Mouse (Mus musculus): Measurements from ENCODE around the gene Rgs7. TPM values are rescaled to one million over a fixed set of nuclear protein-coding genes. Genes with fewer than 3 reads are reported as not detected.

Rgs7 gene
- polyA plus RNA-seq, 1 experiment from 2014 or later, result 49.4 TPM

GRCm38 (mm10) chr1:175442939-175443338, 49.4 kb downstream of the Rgs7 start:
- Histone ChIP-seq H3K4me3 (replicated peaks; ENCODE audit: low read length) (no peak overlapping the region), H3K4me1 (replicated peaks; ENCODE audit: control insufficient read depth, insufficient read depth, low read length) (0 out of 2 replicates have a peak, but pooled peaks cover 2% of the 10 kb centered on the region), H3K9ac (no peak overlapping the region), H3K27ac (no peak overlapping the region), H3K36me3 (replicated peaks; ENCODE audit: control insufficient read depth, insufficient read depth) (no peaks in the 10 kb centered on the region), H3K9me3 (ENCODE audit: control insufficient read depth, low read length) (no peaks in the 10 kb centered on the region), H3K4me2 (replicated peaks) (no peak overlapping the region), H3K27me3 (ENCODE audit: control insufficient read depth, insufficient read depth, low read length) (no peaks in the 10 kb centered on the region)
- ATAC-seq (ENCODE audit: low FRiP score) (no peak; the same call in 1 of the 2 replicates), DNase-seq (ENCODE audit: low spot score) (no peak)
- 93% methylated on average over 1 of the region's 1 CpGs for WGBS

DNA sequence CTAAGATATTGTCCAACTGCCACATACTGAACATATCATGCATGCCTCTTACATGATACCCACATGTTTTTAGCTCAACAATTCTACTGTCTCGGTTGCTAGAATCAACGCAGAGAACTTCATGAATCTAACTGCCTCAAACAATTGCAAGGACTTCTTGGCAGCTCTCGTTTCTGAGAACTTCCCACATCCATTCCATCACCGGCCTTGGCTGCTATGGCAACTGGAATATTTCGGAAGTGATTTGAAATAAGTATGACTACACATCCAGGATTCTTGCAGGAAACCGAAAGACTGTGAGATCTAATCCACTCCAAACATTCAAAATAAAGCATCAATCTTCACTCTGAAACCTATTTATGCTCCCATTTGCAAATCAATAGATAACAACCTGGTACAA, 50.3 kb downstream of the Rgs7 start:
- 78% methylated on average over 6 of the region's 6 CpGs for WGBS
- Histone ChIP-seq H3K27ac (no peak overlapping the region), H3K4me1 (replicated peaks; ENCODE audit: control insufficient read depth, insufficient read depth, low read length) (0 out of 2 replicates have a peak, but pooled peaks cover 2% of the 10 kb centered on the region), H3K9ac (no peak overlapping the region), H3K9me3 (ENCODE audit: control insufficient read depth, low read length) (no peaks in the 10 kb centered on the region), H3K4me3 (replicated peaks; ENCODE audit: low read length) (no peak overlapping the region), H3K36me3 (replicated peaks; ENCODE audit: control insufficient read depth, insufficient read depth) (no peaks in the 10 kb centered on the region), H3K27me3 (ENCODE audit: control insufficient read depth, insufficient read depth, low read length) (no peaks in the 10 kb centered on the region), H3K4me2 (replicated peaks) (no peak overlapping the region)
- DNase-seq (ENCODE audit: low spot score) (no peak), ATAC-seq (ENCODE audit: low FRiP score) (no peak)

DNA sequence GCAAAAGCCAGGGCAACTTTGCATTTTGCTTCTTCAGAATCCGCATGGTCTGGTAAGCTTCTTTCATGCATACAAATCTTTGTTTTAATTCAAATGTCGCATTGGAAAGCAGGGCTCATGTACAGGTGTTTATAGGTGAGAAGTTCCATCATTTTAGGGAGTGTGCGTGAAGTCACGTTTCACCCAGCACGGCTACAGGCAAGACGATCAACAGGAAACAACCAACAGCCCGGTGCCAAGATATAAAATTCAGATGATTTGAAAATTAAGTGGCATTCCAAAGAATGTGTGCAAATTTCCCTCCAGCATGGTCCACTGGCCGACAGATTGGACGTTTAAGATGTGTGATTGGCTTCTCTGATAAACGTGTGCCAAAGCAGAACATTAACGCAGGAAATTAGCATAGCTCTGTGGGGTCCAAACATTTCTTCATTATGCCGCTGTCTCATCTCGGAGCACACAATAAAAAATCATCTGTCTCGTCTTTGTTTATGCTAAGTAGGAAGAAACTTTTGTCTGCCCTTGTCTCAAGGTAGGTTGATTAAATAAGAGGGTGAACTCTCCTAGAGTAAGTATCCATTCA, 58.6 kb downstream of the Rgs7 start:
- H3K9ac ChIP-seq, result no peak overlapping the region
- H3K9me3 ChIP-seq (ENCODE audit: control insufficient read depth, low read length), result no peaks in the 10 kb centered on the region
- H3K27ac ChIP-seq, result no peak overlapping the region
- no peak for DNase-seq (ENCODE audit: low spot score)
- no peaks in the 10 kb centered on the region for H3K27me3 ChIP-seq (ENCODE audit: control insufficient read depth, insufficient read depth, low read length)
- H3K4me1 ChIP-seq (replicated peaks; ENCODE audit: control insufficient read depth, insufficient read depth, low read length), result no peaks in the 10 kb centered on the region
- 59% methylated on average over 14 of the region's 14 CpGs for WGBS
- H3K36me3 ChIP-seq (replicated peaks; ENCODE audit: control insufficient read depth, insufficient read depth), result no peaks in the 10 kb centered on the region
- ATAC-seq (ENCODE audit: low FRiP score), result no peak
- H3K4me3 ChIP-seq (replicated peaks; ENCODE audit: low read length), result no peak overlapping the region
- H3K4me2 ChIP-seq (replicated peaks), result no peak overlapping the region

GRCm38 (mm10) chr1:175433128-175433527, 59.2 kb downstream of the Rgs7 start:
- no peaks in the 10 kb centered on the region for H3K27me3 ChIP-seq (ENCODE audit: control insufficient read depth, insufficient read depth, low read length)
- H3K36me3 ChIP-seq (replicated peaks; ENCODE audit: control insufficient read depth, insufficient read depth), result no peaks in the 10 kb centered on the region
- no peak overlapping the region for H3K27ac ChIP-seq
- no peaks in the 10 kb centered on the region for H3K4me1 ChIP-seq (replicated peaks; ENCODE audit: control insufficient read depth, insufficient read depth, low read length)
- DNase-seq (ENCODE audit: low spot score) (no peak), ATAC-seq (ENCODE audit: low FRiP score) (0 out of 2 replicates have a peak, but pooled peaks have one; percentile 27)
- H3K4me2 ChIP-seq (replicated peaks), result no peak overlapping the region
- no peak overlapping the region for H3K9ac ChIP-seq
- 74% methylated on average over 6 of the region's 6 CpGs for WGBS
- no peak overlapping the region for H3K4me3 ChIP-seq (replicated peaks; ENCODE audit: low read length)
- H3K9me3 ChIP-seq (ENCODE audit: control insufficient read depth, low read length), result no peaks in the 10 kb centered on the region

DNA sequence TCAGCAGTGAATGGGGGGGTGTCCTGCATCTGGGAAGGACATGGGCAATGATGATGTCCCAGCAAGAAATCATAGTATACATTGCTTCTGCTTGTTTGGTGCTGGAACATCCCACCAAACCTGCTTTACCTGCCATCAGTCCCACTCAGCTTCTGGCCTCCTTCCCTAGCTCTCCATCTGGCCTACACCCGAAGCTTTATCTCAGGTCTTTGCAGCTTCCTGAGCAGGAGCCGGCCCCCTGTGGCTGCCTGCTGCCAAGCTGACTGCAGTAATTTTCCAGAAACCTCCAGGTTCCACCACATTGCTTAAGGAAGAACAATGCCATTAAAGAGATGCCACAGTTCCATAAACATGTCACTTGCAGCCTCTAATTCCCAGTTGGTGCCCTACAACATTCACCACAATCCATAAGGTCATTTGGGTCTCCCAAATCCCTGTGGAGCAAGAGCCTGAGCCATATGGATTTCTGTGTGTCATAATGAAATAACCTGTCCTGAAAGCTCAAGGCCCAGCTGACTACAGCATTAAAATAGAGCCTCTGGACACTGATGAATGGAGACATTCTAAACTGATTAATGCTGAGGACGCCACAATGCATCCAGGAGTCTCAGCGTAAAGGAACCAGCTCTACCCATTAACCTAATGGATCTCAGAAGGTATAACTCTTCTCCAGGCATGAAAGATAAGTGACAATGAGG, 60.8 kb downstream of the Rgs7 start:
- WGBS, result 55% methylated on average over 4 of the region's 4 CpGs
- no peak overlapping the region for H3K9ac ChIP-seq
- H3K4me1 ChIP-seq (replicated peaks; ENCODE audit: control insufficient read depth, insufficient read depth, low read length), result peaks cover 3% of the 10 kb centered on the region; the same call in 1 of the 2 replicates
- H3K4me3 ChIP-seq (replicated peaks; ENCODE audit: low read length), result no peak overlapping the region
- DNase-seq (ENCODE audit: low spot score), result no peak
- H3K9me3 ChIP-seq (ENCODE audit: control insufficient read depth, low read length), result no peaks in the 10 kb centered on the region
- no peak overlapping the region for H3K27ac ChIP-seq
- H3K4me2 ChIP-seq (replicated peaks), result no peak overlapping the region
- H3K36me3 ChIP-seq (replicated peaks; ENCODE audit: control insufficient read depth, insufficient read depth), result no peaks in the 10 kb centered on the region
- no peak for ATAC-seq (ENCODE audit: low FRiP score)
- H3K27me3 ChIP-seq (ENCODE audit: control insufficient read depth, insufficient read depth, low read length), result no peaks in the 10 kb centered on the region

GRCm38 (mm10) chr1:175427112-175427511, 65.2 kb downstream of the Rgs7 start:
- Histone ChIP-seq H3K36me3 (replicated peaks; ENCODE audit: control insufficient read depth, insufficient read depth) (no peaks in the 10 kb centered on the region), H3K27ac (no peak overlapping the region), H3K9me3 (ENCODE audit: control insufficient read depth, low read length) (no peaks in the 10 kb centered on the region), H3K9ac (no peak overlapping the region), H3K27me3 (ENCODE audit: control insufficient read depth, insufficient read depth, low read length) (no peaks in the 10 kb centered on the region), H3K4me3 (replicated peaks; ENCODE audit: low read length) (no peak overlapping the region), H3K4me1 (replicated peaks; ENCODE audit: control insufficient read depth, insufficient read depth, low read length) (peaks cover 7% of the 10 kb centered on the region; the same call in 1 of the 2 replicates), H3K4me2 (replicated peaks) (no peak overlapping the region)
- ATAC-seq (ENCODE audit: low FRiP score), result no peak
- 77% methylated on average over 2 of the region's 2 CpGs for WGBS
- no peak for DNase-seq (ENCODE audit: low spot score)

GRCm38 (mm10) chr1:175426393-175426792, 65.9 kb downstream of the Rgs7 start:
- no peaks in the 10 kb centered on the region for H3K36me3 ChIP-seq (replicated peaks; ENCODE audit: control insufficient read depth, insufficient read depth)
- no peak for DNase-seq (ENCODE audit: low spot score)
- no peak overlapping the region for H3K27ac ChIP-seq

DNA sequence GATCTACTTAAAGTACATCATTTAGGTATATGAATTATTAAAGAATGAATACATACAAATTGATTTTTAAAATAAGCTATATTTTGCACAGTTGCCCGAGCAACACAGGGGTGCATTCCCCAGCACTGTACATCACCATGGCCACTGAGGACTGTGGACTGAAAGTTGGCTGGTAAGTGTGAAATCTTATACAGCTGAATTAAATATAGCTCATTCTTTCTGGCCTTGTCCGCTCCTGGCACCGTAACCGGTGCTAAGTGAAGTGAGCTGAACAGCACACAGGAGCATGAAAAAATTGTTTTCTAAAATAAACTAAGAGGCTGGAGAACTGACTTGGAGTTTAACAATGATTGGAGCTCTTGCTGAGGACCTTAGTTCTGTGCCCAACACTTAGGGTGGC, 71.4 kb downstream of the Rgs7 start:
- DNase-seq (ENCODE audit: low spot score) (no peak), ATAC-seq (ENCODE audit: low FRiP score) (no peak)
- Histone ChIP-seq H3K4me3 (replicated peaks; ENCODE audit: low read length) (no peak overlapping the region), H3K27me3 (ENCODE audit: control insufficient read depth, insufficient read depth, low read length) (no peaks in the 10 kb centered on the region), H3K27ac (no peak overlapping the region), H3K9me3 (ENCODE audit: control insufficient read depth, low read length) (no peaks in the 10 kb centered on the region), H3K36me3 (replicated peaks; ENCODE audit: control insufficient read depth, insufficient read depth) (no peaks in the 10 kb centered on the region), H3K4me1 (replicated peaks; ENCODE audit: control insufficient read depth, insufficient read depth, low read length) (0 out of 2 replicates have a peak, but pooled peaks cover 2% of the 10 kb centered on the region), H3K9ac (no peak overlapping the region), H3K4me2 (replicated peaks) (no peak overlapping the region)
- 87% methylated on average over 4 of the region's 4 CpGs for WGBS

More at GRCm38 (mm10) chr1:175426393-175426792, 65.9 kb downstream of the Rgs7 start:
- Histone ChIP-seq H3K4me3 (replicated peaks; ENCODE audit: low read length) (no peak overlapping the region), H3K27me3 (ENCODE audit: control insufficient read depth, insufficient read depth, low read length) (no peaks in the 10 kb centered on the region), H3K9me3 (ENCODE audit: control insufficient read depth, low read length) (no peaks in the 10 kb centered on the region), H3K4me1 (replicated peaks; ENCODE audit: control insufficient read depth, insufficient read depth, low read length) (peaks cover 7% of the 10 kb centered on the region; the same call in 1 of the 2 replicates), H3K4me2 (replicated peaks) (no peak overlapping the region), H3K9ac (no peak overlapping the region)
- WGBS, result 36% methylated on average over 4 of the region's 4 CpGs
- no peak for ATAC-seq (ENCODE audit: low FRiP score)

GRCm38 (mm10) chr1:175415728-175416127, 76.6 kb downstream of the Rgs7 start:
- no peaks in the 10 kb centered on the region for H3K9me3 ChIP-seq (ENCODE audit: control insufficient read depth, low read length)
- H3K4me3 ChIP-seq (replicated peaks; ENCODE audit: low read length), result no peak overlapping the region
- no peak overlapping the region for H3K27ac ChIP-seq
- H3K4me1 ChIP-seq (replicated peaks; ENCODE audit: control insufficient read depth, insufficient read depth, low read length), result 0 out of 2 replicates have a peak, but pooled peaks cover 2% of the 10 kb centered on the region
- H3K4me2 ChIP-seq (replicated peaks), result no peak overlapping the region
- no peaks in the 10 kb centered on the region for H3K27me3 ChIP-seq (ENCODE audit: control insufficient read depth, insufficient read depth, low read length)
- ATAC-seq (ENCODE audit: low FRiP score), result no peak
- H3K36me3 ChIP-seq (replicated peaks; ENCODE audit: control insufficient read depth, insufficient read depth), result no peaks in the 10 kb centered on the region
- H3K9ac ChIP-seq, result no peak overlapping the region
- 61% methylated on average over 9 of the region's 9 CpGs for WGBS
- DNase-seq (ENCODE audit: low spot score), result no peak
